Mouse (Mus musculus) liver, adult 2 months (tissue): ENCODE results near the gene Nsun2. TPM values are rescaled to one million over a fixed set of nuclear protein-coding genes. Genes with fewer than 3 reads are reported as not detected.

Source experiments
- DNase-seq: peaks from one replicate; pipeline ENCODE4 v3.0.0-alpha.2; 2011; ENCODE audit warnings: low read depth, low spot score; ENCODE audit errors: extremely low read depth
- H3K27ac ChIP-seq: fragments of 200-500 bp; replicated peaks from 2 replicates; pipeline ENCODE4 v1.5.1; 2012; ENCODE audit warnings: low read depth, mild to moderate bottlenecking, control low read depth, inconsistent platforms, low read length; ENCODE audit not compliant: insufficient read depth
- H3K27me3 ChIP-seq: fragments of 200-500 bp; 2 replicates; pipeline ENCODE4 v1.6.1; 2012; ENCODE audit warnings: mild to moderate bottlenecking, moderate library complexity, low read length, inconsistent platforms; ENCODE audit not compliant: control insufficient read depth, insufficient read depth
- H3K36me3 ChIP-seq: fragments of 200-500 bp; 2 replicates; pipeline ENCODE4 v1.6.1; 2012; ENCODE audit warnings: low read length, inconsistent platforms; ENCODE audit not compliant: control insufficient read depth, insufficient read depth
- H3K4me1 ChIP-seq: fragments of 200-500 bp; 2 replicates; pipeline ENCODE4 v1.6.1; 2011; ENCODE audit warnings: low read length; ENCODE audit not compliant: control insufficient read depth, insufficient read depth
- H3K4me3 ChIP-seq: fragments of 200-500 bp; 2 replicates; pipeline ENCODE4 v1.5.1; 2011; ENCODE audit warnings: low read depth, mild to moderate bottlenecking, control low read depth, low read length, moderate library complexity; ENCODE audit not compliant: insufficient read depth
- H3K79me2 ChIP-seq: fragments of 200-500 bp; 2 replicates; pipeline ENCODE4 v1.6.1; 2012; ENCODE audit warnings: inconsistent platforms, mild to moderate bottlenecking, low read length, moderate library complexity; ENCODE audit not compliant: control insufficient read depth, insufficient read depth
- H3K9ac ChIP-seq: fragments of 200-500 bp; 2 replicates; pipeline ENCODE4 v1.6.1; 2012; ENCODE audit warnings: low read depth, mild to moderate bottlenecking, control low read depth, inconsistent platforms, low read length
- CTCF ChIP-seq: fragments of 200-500 bp; IDR thresholded peaks from 2 replicates; pipeline ENCODE4 v1.5.1; 2011; ENCODE audit warnings: low read depth, low read length, control low read depth
- POLR2A ChIP-seq: fragments of 200-500 bp; IDR thresholded peaks from 2 replicates; pipeline ENCODE4 v1.6.1; 2011; ENCODE audit warnings: low read length, control low read depth; ENCODE audit not compliant: insufficient read depth; ENCODE audit errors: extremely low read depth
- WGBS: fragments of 180-500 bp; shearing (Covaris S2); methylation state at CpG from one replicate; pipeline ENCODE4 v1.1.7; 2018; 5-methylcytosine and 5-hydroxymethylcytosine counted together
- polyA plus RNA-seq: library from polyadenylated mRNA; depleted of rRNA; stranded (reverse); fragments of >200 nt; gene quantifications from 2 replicates; pipeline ENCODE4 v1.2.3, GENCODE M21; 2012
- total RNA-seq: library from RNA; depleted of rRNA; stranded (reverse); fragments of >200 nt; gene quantifications from 2 replicates; pipeline ENCODE4 v1.2.3, GENCODE M21; 2014

Nsun2 gene
- total and polyA plus RNA-seq, 2 experiments: 48.3 to 74.1 TPM

GRCm38 (mm10) chr13:69519137-69519536 lies 14.4 kb upstream of the Nsun2 start:
- Histone ChIP-seq H3K27ac (no peak overlapping the region), H3K36me3 (peaks cover 3% of the 10 kb centered on the region; the same call in 1 of the 2 replicates), H3K9ac (no peak overlapping the region), H3K4me3 (no peak overlapping the region), H3K27me3 (no peaks in the 10 kb centered on the region), H3K4me1 (peaks cover 27% of the 10 kb centered on the region), H3K79me2 (peaks cover 61% of the 10 kb centered on the region)
- WGBS: 89% methylated on average over 6 of the region's 6 CpGs
- DNase-seq: no peak
- no peak for TF ChIP-seq POLR2A
- TF ChIP-seq CTCF: no peak

- no peak overlapping the region for H3K27ac ChIP-seq
- H3K4me3 ChIP-seq: no peak overlapping the region
- H3K36me3 ChIP-seq: no peaks in the 10 kb centered on the region
- no peak overlapping the region for H3K9ac ChIP-seq
- no peaks in the 10 kb centered on the region for H3K27me3 ChIP-seq
- 92% methylated on average over 1 of the region's 1 CpGs for WGBS
- H3K79me2 ChIP-seq: peaks cover 64% of the 10 kb centered on the region
- peak; percentile 73 for DNase-seq
- TF ChIP-seq POLR2A (no peak), CTCF (no peak)
- H3K4me1 ChIP-seq: peaks cover 49% of the 10 kb centered on the region
Measured at GRCm38 (mm10) chr13:69522161-69522791, 11.3 kb upstream of the Nsun2 start.

- TF ChIP-seq CTCF (no peak), POLR2A (no peak)
- H3K79me2 ChIP-seq: peaks cover 59% of the 10 kb centered on the region
- peak; percentile 52 for DNase-seq
- H3K4me3 ChIP-seq: no peak overlapping the region
- peaks cover 49% of the 10 kb centered on the region for H3K4me1 ChIP-seq
- peak overlapping the region; percentile 70 for H3K27ac ChIP-seq
- no peak overlapping the region for H3K9ac ChIP-seq
- no peaks in the 10 kb centered on the region for H3K36me3 ChIP-seq
- 29% methylated on average over 14 of the region's 14 CpGs for WGBS
- H3K27me3 ChIP-seq: no peaks in the 10 kb centered on the region
Measured at GRCm38 (mm10) chr13:69523444-69524157, 9.9 kb upstream of the Nsun2 start.

- Histone ChIP-seq H3K4me1 (peaks cover 51% of the 10 kb centered on the region), H3K27me3 (no peaks in the 10 kb centered on the region), H3K27ac (peak overlapping the region; percentile 70), H3K79me2 (peaks cover 58% of the 10 kb centered on the region), H3K9ac (peak overlapping the region; percentile 20; the same call in 1 of the 2 replicates), H3K4me3 (no peak overlapping the region), H3K36me3 (no peaks in the 10 kb centered on the region)
- DNase-seq: peak; percentile 66
- WGBS: 23% methylated on average over 2 of the region's 2 CpGs
- no peak for TF ChIP-seq POLR2A
- TF ChIP-seq CTCF: no peak
Measured at GRCm38 (mm10) chr13:69524158-69524530, 9.4 kb upstream of the Nsun2 start.

- Histone ChIP-seq H3K36me3 (no peaks in the 10 kb centered on the region), H3K4me1 (peaks cover 63% of the 10 kb centered on the region), H3K79me2 (peaks cover 55% of the 10 kb centered on the region), H3K9ac (peak overlapping the region; percentile 27), H3K27me3 (no peaks in the 10 kb centered on the region), H3K27ac (peak overlapping the region; percentile 79), H3K4me3 (no peak overlapping the region)
- DNase-seq: peak; percentile 98
- TF ChIP-seq POLR2A: no peak
- no peak for TF ChIP-seq CTCF
- WGBS: 9% methylated on average over 4 of the region's 4 CpGs
Measured at GRCm38 (mm10) chr13:69525867-69526266, 7.7 kb upstream of the Nsun2 start.

- 17% methylated on average over 7 of the region's 7 CpGs for WGBS
- Histone ChIP-seq H3K27ac (peak overlapping the region; percentile 52), H3K27me3 (no peaks in the 10 kb centered on the region), H3K79me2 (peaks cover 58% of the 10 kb centered on the region), H3K4me1 (peaks cover 62% of the 10 kb centered on the region), H3K4me3 (no peak overlapping the region), H3K36me3 (no peaks in the 10 kb centered on the region), H3K9ac (no peak overlapping the region)
- TF ChIP-seq CTCF (no peak), POLR2A (no peak)
- peak; percentile 83 for DNase-seq
Measured at GRCm38 (mm10) chr13:69528531-69528930, 5.0 kb upstream of the Nsun2 start.
